Mouse (Mus musculus): ENCODE measurements at regions not wholly inside any gene's neighbourhood (a gene's known extent, or its start where the extent isn't known, plus 50 kb on each side); places are given as distances from the start of the nearest gene placed in this dataset.

GRCm38 (mm10) chr3:50609341-50610012, 166.1 kb upstream of the Slc7a11 start:
- no peaks in the 10 kb centered on the region for H3K27me3 ChIP-seq (ENCODE audit: insufficient read depth, low read length)
- ATAC-seq: peak; percentile 12; the same call in 1 of the 2 replicates
- WGBS (ENCODE audit: insufficient replicate concordance): 69% methylated on average over 11 of the region's 11 CpGs
- no peak overlapping the region for H3K4me3 ChIP-seq (ENCODE audit: low read depth, low read length)
- H3K36me3 ChIP-seq (replicated peaks; ENCODE audit: insufficient read depth, low read length): no peaks in the 10 kb centered on the region
- H3K4me2 ChIP-seq (ENCODE audit: low read depth, low read length): no peak overlapping the region
- TF ChIP-seq CTCF (IDR thresholded peaks at IDR 0.05; ENCODE audit: low read depth) (no peak), EP300 (IDR thresholded peaks at IDR 0.05; ENCODE audit: low read depth) (no peak)
- H3K9ac ChIP-seq (replicated peaks): no peak overlapping the region
- no peaks in the 10 kb centered on the region for H3K9me3 ChIP-seq (ENCODE audit: low read length)
- H3K4me1 ChIP-seq (ENCODE audit: insufficient read depth): no peaks in the 10 kb centered on the region
- DNase-seq: no peak
- no peak overlapping the region for H3K27ac ChIP-seq (ENCODE audit: low read depth)

- WGBS (ENCODE audit: insufficient replicate concordance): 38% methylated on average over 7 of the region's 7 CpGs
- ATAC-seq (no peak), DNase-seq (no peak)
- H3K4me1 ChIP-seq (ENCODE audit: insufficient read depth): no peaks in the 10 kb centered on the region
- no peak for TF ChIP-seq CTCF (IDR thresholded peaks at IDR 0.05; ENCODE audit: low read depth)
- no peak for TF ChIP-seq EP300 (IDR thresholded peaks at IDR 0.05; ENCODE audit: low read depth)
- no peak overlapping the region for H3K4me2 ChIP-seq (ENCODE audit: low read depth, low read length)
- no peaks in the 10 kb centered on the region for H3K9me3 ChIP-seq (ENCODE audit: low read length)
- H3K27ac ChIP-seq (ENCODE audit: low read depth): no peak overlapping the region
- no peaks in the 10 kb centered on the region for H3K27me3 ChIP-seq (ENCODE audit: insufficient read depth, low read length)
- no peak overlapping the region for H3K4me3 ChIP-seq (ENCODE audit: low read depth, low read length)
- H3K9ac ChIP-seq (replicated peaks): no peak overlapping the region
- no peaks in the 10 kb centered on the region for H3K36me3 ChIP-seq (replicated peaks; ENCODE audit: insufficient read depth, low read length)
These were observed 164.3 kb upstream of the Slc7a11 start for GRCm38 (mm10) chr3:50607736-50608135.

- Histone ChIP-seq H3K4me3 (ENCODE audit: low read depth, low read length) (no peak overlapping the region), H3K9ac (replicated peaks) (no peak overlapping the region), H3K4me1 (ENCODE audit: insufficient read depth) (no peaks in the 10 kb centered on the region), H3K9me3 (ENCODE audit: low read length) (no peaks in the 10 kb centered on the region), H3K27me3 (ENCODE audit: insufficient read depth, low read length) (no peaks in the 10 kb centered on the region), H3K36me3 (replicated peaks; ENCODE audit: insufficient read depth, low read length) (no peaks in the 10 kb centered on the region), H3K27ac (ENCODE audit: low read depth) (no peak overlapping the region), H3K4me2 (ENCODE audit: low read depth, low read length) (no peak overlapping the region)
- DNase-seq (no peak), ATAC-seq (no peak)
- WGBS (ENCODE audit: insufficient replicate concordance): 24% methylated on average over 1 of the region's 1 CpGs
- no peak for TF ChIP-seq EP300 (IDR thresholded peaks at IDR 0.05; ENCODE audit: low read depth)
- no peak for TF ChIP-seq CTCF (IDR thresholded peaks at IDR 0.05; ENCODE audit: low read depth)
These were observed 163.6 kb upstream of the Slc7a11 start for GRCm38 (mm10) chr3:50606986-50607385.

GRCm38 (mm10) chr3:50605750-50606149, 162.3 kb upstream of the Slc7a11 start:
- no peak overlapping the region for H3K9ac ChIP-seq (replicated peaks)
- no peak overlapping the region for H3K27ac ChIP-seq (ENCODE audit: low read depth)
- TF ChIP-seq EP300 (IDR thresholded peaks at IDR 0.05; ENCODE audit: low read depth) (no peak), CTCF (IDR thresholded peaks at IDR 0.05; ENCODE audit: low read depth) (no peak)
- no peaks in the 10 kb centered on the region for H3K4me1 ChIP-seq (ENCODE audit: insufficient read depth)
- no peak for ATAC-seq
- DNase-seq: no peak
- no peaks in the 10 kb centered on the region for H3K27me3 ChIP-seq (ENCODE audit: insufficient read depth, low read length)
- no peaks in the 10 kb centered on the region for H3K36me3 ChIP-seq (replicated peaks; ENCODE audit: insufficient read depth, low read length)
- H3K9me3 ChIP-seq (ENCODE audit: low read length): no peaks in the 10 kb centered on the region
- WGBS (ENCODE audit: insufficient replicate concordance): 66% methylated on average over 4 of the region's 4 CpGs
- H3K4me3 ChIP-seq (ENCODE audit: low read depth, low read length): no peak overlapping the region
- no peak overlapping the region for H3K4me2 ChIP-seq (ENCODE audit: low read depth, low read length)

GRCm38 (mm10) chr3:50603182-50603581, 159.8 kb upstream of the Slc7a11 start:
- Histone ChIP-seq H3K4me2 (ENCODE audit: low read depth, low read length) (no peak overlapping the region), H3K27ac (ENCODE audit: low read depth) (no peak overlapping the region), H3K27me3 (ENCODE audit: insufficient read depth, low read length) (no peaks in the 10 kb centered on the region), H3K36me3 (replicated peaks; ENCODE audit: insufficient read depth, low read length) (no peaks in the 10 kb centered on the region), H3K9me3 (ENCODE audit: low read length) (no peaks in the 10 kb centered on the region), H3K4me3 (ENCODE audit: low read depth, low read length) (no peak overlapping the region), H3K9ac (replicated peaks) (no peak overlapping the region), H3K4me1 (ENCODE audit: insufficient read depth) (no peaks in the 10 kb centered on the region)
- TF ChIP-seq EP300 (IDR thresholded peaks at IDR 0.05; ENCODE audit: low read depth): no peak
- TF ChIP-seq CTCF (IDR thresholded peaks at IDR 0.05; ENCODE audit: low read depth): no peak
- 72% methylated on average over 7 of the region's 7 CpGs for WGBS (ENCODE audit: insufficient replicate concordance)
- ATAC-seq (no peak), DNase-seq (no peak)

GRCm38 (mm10) chr3:50595732-50596131, 152.3 kb upstream of the Slc7a11 start:
- Histone ChIP-seq H3K4me2 (ENCODE audit: low read depth, low read length) (no peak overlapping the region), H3K27me3 (ENCODE audit: insufficient read depth, low read length) (no peaks in the 10 kb centered on the region), H3K4me1 (ENCODE audit: insufficient read depth) (no peaks in the 10 kb centered on the region), H3K36me3 (replicated peaks; ENCODE audit: insufficient read depth, low read length) (no peaks in the 10 kb centered on the region), H3K9ac (replicated peaks) (no peak overlapping the region), H3K9me3 (ENCODE audit: low read length) (no peaks in the 10 kb centered on the region), H3K27ac (ENCODE audit: low read depth) (no peak overlapping the region), H3K4me3 (ENCODE audit: low read depth, low read length) (no peak overlapping the region)
- DNase-seq (no peak), ATAC-seq (no peak)
- 83% methylated on average over 1 of the region's 1 CpGs for WGBS (ENCODE audit: insufficient replicate concordance)
- TF ChIP-seq EP300 (IDR thresholded peaks at IDR 0.05; ENCODE audit: low read depth): no peak
- no peak for TF ChIP-seq CTCF (IDR thresholded peaks at IDR 0.05; ENCODE audit: low read depth)
